Mouse (Mus musculus) cerebellum, postnatal 14 days (tissue): ENCODE data around the gene Egfl8.
A peak's percentile ranks its signal among the peaks of the same experiment; 100 is the strongest.

Source experiments
- DNase-seq, 2 experiments: peaks; one replicate each; pipeline ENCODE4 v3.0.0; 2021; ENCODE audit warnings: mixed read lengths in 2 of 2

The Egfl8 gene

DNA sequence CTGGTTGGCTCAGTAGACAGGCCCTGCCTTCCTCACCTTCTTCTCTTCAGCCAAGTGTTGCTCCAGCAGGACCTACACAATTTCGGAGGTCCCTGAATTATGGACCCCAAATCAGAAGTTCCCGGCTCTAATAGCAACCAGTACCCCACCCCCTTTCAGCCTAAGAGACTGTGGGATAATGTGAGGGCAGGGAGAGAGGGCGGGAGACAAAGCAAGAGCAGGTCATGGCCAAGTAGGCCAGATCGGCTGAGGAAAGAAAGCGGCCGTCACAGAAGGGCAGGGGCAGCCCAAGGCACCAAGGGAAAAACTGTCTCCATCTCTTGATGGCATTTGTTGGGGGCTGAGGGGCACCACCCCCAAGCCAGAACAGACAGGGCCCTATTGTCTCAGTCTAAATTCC is at the start of gene Egfl8:
Gene Egfl8, minus strand, starts transcription at position 101 of the 400 bp plus-strand sequence.
- no peak for DNase-seq

GRCm38 (mm10) chr17:34664472-34664871 is 48.7 kb upstream of the Egfl8 start:
- no peak for DNase-seq

GRCm38 (mm10) chr17:34663558-34663957 is 47.8 kb upstream of the Egfl8 start:
- no peak for DNase-seq

- no peak for DNase-seq
These were observed 47.2 kb upstream of the Egfl8 start for GRCm38 (mm10) chr17:34662978-34663377.

DNA sequence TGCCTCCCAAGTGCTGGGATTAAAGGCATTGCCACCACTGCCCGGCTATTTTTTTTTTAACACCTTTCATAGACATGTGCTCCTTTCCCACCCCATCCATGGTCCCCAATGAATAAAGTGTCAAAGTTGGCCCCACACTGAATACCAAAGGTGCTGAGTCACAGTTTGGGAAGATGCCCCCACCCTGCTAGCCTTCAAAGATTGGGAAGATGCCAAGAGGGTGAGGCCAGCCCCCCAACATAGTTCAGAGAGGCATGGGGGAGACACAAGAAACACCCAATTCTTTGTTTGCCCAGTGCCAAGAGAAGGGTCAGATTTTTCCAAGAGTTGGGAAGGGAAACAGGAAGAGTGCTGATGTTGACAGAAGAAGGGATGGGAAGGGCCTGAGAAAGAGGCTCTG is 46.7 kb upstream of the Egfl8 start:
- no peak for DNase-seq

DNA sequence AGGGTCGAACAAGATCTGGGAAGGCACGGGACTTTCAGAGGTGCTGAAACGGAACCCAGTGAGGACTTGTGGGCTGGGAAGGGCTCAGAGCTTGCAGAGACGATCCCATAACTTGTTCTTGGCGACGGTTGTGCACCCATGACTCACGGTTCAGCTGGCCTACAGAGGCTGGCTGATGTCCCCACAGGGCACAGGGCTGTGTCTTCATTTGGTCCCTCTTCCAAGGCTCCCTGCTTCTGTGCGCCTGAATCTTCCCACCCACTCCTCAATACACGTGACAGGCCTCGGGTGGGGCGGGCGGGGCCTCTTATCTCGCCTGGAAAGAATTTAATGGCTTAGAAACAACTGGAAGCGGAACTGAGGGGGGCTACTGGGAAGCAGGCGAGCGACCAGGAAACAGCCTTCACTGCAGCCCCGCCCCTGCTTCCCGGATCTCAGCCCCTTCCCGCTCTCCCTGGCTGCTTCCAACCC is 45.4 kb upstream of the Egfl8 start:
- DNase-seq = no peak

- DNase-seq = peak in 1 of 2 experiments; percentile 4
These were observed 44.6 kb upstream of the Egfl8 start for GRCm38 (mm10) chr17:34660259-34660820.

DNA sequence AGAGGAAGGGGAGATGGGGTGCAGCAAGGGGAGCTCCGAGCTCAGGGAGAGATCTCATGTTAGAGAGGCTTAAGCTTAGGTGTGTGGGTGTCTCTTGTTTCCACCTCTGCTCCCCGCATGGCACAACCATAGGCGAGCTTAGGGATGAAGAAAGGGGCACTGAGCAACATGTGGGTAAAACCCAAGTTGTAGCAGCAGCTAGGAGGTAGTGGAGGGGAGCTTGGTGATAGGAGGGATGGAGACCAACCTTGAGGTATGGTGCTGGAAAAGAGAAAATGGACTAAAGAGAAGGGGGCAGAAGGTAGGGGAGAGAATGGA is 44.1 kb upstream of the Egfl8 start:
- DNase-seq = no peak

DNA sequence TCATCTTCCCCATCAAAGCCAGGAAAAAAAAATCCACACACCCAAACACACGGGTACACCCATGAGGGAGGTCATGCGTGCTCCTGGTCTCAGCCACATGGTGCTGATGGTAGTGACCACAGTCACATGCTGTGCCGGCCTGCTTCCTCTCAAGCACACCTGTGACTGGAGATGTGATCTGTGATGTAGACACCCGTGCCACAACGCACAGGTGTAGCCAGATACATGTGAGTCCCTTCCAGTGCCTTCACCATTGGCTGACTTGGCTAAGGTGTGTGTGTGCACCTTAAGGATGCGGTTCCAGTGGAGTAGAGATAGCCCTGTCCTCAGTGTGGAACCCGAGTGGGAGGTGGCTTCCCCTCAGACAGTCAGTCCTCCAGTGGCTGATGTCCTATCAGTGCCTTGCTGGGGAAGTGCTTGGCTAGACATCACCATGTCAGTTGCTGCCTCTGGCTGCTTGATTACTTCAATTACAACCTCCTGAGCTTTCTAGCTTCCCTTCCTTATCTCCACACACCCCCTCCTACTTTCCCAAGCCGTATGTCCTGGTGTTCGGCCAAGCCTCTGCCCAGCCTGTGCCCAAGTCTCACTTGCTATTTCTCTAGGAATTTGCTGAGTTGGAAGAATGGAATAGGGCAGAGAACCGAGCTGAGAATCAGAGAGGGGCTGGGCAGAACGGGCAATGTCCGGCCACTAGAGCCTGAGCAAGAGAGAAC is 43.6 kb upstream of the Egfl8 start:
- DNase-seq = peak in 1 of 2 experiments; percentile 9

DNA sequence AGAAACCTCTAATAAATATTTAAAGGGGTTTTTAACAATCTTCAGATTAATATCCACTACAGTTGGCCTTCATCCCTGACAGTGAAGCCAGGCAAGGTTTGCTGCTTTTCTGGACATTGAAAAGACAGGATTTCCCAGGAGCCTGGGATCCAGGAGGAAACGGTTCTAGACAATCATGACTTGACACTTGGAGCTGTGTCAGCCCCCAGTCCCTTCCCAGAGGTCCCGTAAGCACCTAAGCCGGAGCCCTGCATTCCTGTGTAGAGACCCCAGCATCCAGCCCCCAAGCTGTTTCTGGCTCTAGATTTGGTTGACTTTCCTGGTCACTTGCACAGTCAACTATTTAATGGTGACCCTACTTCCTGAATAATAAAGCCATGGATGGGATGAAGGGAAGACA is 42.8 kb upstream of the Egfl8 start:
- peak in 1 of 2 experiments; percentile 8 for DNase-seq

GRCm38 (mm10) chr17:34658145-34658544 is 42.4 kb upstream of the Egfl8 start:
- no peak for DNase-seq

GRCm38 (mm10) chr17:34657271-34657670 is 41.5 kb upstream of the Egfl8 start:
- DNase-seq = no peak

GRCm38 (mm10) chr17:34656666-34657065 is 40.9 kb upstream of the Egfl8 start:
- peak in 1 of 2 experiments; percentile 8 for DNase-seq

DNA sequence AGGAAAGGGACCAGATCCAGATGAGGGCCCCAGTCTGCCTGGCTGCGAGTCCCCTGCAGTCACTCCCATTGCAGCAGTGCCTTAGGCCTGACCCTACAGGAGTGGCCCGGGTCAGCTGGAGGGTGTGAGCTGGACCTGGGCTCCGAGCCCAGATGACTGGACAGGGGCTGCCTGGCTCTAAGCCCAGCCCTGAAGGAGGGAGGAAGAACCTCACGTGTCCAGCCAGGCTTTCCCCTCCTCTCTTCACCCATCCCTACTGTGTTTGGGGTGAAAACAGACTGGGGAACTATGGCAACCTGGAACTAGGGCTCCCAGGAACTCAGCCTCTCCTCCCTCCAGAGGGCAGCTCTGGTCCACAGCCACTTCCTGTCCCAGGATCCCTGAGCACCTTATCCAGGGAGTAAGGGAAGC is 39.8 kb upstream of the Egfl8 start:
- peak; percentile 41 to 56 for DNase-seq

- peak in 1 of 2 experiments; percentile 29 for DNase-seq
These were observed 39.4 kb upstream of the Egfl8 start for GRCm38 (mm10) chr17:34655160-34655559.

GRCm38 (mm10) chr17:34654392-34654791 is 38.6 kb upstream of the Egfl8 start:
- DNase-seq = no peak

GRCm38 (mm10) chr17:34653746-34654285 is 38.0 kb upstream of the Egfl8 start:
- peak; percentile 68 to 83 for DNase-seq

DNA sequence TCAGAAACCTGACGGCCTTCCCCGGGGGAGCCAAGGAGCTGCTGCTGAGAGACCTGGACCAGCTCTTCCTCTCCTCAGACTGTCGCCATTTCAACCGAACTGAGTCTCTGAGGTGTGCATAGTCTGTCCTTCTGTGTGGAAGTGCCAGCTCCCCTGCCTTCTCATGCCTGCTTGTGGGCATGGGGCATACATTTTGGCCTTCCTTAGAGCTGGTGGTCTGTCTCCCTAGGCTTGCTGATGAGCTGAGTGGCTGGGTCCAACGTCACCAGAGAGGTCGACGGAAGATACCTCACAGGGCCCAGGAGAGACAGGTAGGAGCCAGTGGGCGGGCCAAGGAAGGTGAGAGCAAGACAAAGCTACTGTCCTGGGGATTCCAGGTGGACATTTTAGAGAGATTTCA is 37.2 kb upstream of the Egfl8 start:
- DNase-seq = no peak

GRCm38 (mm10) chr17:34652546-34652945 is 36.8 kb upstream of the Egfl8 start:
- no peak for DNase-seq

DNA sequence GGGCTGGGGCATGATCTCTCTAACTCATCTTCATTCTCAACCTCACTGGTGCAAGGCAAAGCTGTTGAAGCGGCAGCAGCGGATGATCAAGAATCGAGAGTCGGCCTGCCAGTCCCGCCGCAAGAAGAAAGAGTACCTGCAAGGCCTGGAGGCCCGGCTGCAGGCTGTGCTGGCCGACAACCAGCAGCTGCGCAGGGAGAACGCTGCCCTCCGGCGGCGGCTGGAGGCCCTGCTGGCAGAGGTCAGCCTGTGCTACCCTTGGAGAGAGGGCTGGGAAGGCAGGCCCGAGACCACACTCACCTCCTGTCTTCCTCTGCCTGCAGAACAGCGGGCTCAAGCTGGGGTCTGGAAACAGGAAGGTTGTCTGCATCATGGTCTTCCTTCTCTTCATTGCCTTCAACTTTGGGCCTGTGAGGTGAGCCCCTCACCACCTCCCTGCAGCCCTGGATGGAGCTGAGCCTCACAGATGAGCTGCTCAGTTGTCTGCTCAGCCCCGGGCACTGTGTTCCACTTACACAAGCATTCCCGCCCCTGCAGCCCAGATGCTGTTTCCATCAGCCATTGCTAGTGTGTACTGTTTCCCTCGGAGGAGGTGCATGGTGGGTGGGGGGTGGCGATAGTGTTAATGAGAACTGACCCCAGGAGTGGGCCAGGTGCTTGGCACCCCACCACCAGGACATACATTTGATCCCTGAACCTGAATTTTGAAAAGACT is 35.9 kb upstream of the Egfl8 start:
- DNase-seq = peak in 1 of 2 experiments; percentile 34

- no peak for DNase-seq
These were observed 35.0 kb upstream of the Egfl8 start for GRCm38 (mm10) chr17:34650781-34651180.

GRCm38 (mm10) chr17:34649106-34649864 is 33.5 kb upstream of the Egfl8 start:
- no peak for DNase-seq
